Mouse (Mus musculus) R1 (cell line): ENCODE results near the gene Hopx.
A peak's percentile ranks its signal among the peaks of the same experiment; 100 is the strongest.

Experiments used
- DNase-seq: peaks from one replicate; pipeline ENCODE4 v3.0.0-alpha.2; 2018; ENCODE audit warnings: low read depth, low spot score

Hopx gene

DNA sequence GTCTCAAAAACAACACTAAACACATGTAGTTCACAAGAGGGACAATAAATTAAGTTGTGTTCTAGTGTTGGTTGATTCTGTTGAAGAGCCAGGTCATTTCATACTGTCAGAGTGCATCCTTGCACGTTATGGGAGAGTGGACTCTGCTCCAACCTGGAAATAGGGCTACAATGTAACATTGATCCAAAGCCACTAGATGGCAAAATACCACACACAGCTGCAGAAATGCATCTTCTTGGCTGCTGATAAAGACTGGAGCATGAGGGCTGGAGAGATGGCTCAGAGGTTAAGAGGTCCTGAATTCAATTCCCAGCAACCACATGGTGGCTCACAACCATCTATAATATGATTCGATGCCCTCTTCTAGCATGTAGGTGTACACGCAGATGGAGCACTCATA is 43.3 kb downstream of the Hopx start:
- DNase-seq = no peak

DNA sequence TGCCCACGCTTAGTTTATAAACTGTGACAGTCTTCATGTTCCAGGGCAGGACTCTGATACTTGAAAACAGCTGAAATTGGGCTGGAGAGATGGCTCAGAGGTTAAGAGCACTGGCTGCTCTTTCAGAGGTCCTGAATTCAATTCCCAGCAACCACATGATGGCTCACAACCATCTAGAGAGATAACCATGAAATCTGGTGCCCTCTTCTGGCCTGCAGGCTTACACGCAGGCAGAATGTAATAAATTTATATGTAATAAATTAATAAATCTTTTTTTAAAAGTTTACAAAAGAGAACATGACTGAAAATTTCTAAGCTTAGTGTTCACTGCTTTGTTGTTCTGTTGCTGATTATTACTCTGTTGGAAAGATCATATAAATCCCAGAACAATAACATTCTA is 43.9 kb downstream of the Hopx start:
- no peak for DNase-seq

DNA sequence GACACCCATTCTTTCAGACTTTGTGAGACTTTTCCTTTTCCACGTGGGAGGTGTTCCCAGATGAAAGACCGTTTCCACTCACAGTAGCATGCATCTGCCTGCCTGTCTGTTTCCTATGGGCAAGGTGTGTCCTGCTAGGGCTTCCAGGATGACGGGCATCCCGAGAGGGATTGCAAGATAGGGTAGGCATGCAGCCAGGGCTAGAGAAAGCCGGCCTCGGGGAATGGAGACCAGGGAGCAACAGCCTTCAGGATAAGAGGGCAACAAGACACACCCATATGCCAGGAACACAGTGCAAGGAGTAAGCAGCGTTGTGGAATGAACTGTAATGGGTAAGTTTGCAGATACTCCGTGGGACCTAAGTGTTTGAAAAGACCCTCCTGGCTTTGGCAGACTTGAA is 47.6 kb downstream of the Hopx start:
- no peak for DNase-seq

DNA sequence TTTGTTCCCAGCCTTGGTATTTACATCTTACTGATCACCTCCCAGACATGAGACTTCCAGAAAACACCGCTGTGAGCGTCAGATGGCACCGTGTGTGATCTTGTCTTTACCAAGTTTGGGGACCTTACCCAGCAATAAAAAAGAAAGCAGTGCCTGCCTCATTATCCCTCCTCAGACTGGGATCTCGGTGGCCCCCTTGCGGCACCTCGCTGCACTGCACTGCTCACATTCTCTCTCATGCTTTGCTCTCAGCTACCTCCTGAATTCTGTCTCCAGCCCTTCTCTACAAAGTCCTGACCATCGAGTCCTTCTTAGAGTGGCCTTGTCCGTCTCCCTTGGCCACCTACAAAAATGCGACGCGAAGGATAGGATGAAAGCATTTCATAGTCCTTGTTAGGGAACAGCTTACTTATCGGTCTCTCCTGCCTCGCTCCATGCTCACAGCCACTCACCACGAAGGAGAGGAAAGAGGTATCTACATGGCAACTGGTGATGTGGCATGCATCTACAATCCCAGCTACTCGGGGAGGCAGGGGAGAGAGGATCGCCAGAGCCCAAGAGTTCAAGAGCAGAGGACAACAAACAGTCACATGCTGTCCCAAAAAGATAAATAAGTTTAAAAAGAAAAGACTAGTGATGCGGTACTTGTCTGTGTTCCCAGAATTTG is 53.4 kb downstream of the Hopx start:
- DNase-seq = peak; percentile 63

DNA sequence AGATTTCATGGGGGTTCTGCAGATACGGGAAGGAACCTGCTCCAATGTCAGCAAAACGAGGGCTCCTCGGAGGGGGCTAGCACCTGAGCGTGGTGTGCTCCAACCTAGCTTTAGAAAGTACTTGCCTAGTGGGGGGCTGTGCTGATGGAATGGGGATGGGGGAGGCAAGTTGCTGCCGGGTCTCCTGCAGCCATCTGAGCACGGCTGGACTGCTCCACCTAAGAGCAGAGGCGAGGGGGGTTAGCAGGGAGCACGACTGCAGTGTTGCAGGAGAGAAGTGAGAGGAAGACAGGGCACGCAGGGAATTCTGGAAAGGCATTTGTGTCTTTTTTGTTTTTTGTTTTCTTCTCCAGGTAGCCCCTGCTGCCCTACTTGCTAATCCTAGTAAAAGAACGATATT is 54.6 kb downstream of the Hopx start:
- no peak for DNase-seq

DNA sequence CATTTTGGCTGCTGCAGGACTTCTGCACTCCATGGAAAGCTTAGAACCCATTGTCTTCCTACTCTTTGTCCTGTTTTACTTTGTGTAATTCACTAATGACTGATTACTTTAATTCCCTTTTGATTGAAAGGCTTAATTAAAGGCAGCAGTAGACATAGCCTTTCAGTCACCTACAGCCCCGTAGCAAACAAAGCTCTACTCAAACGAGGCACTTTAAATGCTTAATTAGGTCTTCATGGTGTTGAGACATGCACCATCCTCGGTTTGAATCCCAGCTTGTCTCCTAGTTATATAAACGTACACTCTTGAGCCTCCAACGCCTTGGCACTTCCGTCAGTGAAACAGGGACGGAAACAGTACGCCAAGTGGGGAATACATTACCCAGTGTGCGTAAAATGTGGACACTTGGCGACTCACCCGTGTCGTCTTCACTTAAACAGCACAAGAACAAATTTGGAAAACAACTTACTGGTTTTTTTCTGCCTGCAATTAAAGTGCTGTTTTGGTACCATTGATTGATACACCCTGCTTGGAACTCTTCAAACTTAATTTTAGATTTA is 58.0 kb downstream of the Hopx start:
- DNase-seq = no peak

DNA sequence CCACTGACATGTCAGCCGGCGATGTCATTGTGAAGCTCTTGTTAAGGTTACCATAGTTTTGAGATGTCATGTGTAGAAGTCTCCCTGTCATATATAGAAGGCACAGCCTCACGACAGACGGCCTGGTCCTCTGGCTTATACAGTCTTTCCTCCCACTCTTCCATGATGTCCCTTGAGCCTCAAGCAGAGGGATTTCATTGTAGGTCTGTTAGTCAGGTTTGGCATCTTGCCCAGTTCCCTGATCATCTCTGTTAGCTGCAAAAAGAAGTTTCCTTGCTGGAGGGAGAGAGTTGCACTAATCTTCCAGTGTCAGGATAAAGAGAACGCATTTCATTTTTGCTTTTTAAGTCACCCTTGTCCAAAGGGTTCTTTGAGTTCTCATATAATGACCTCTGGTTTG is 62.3 kb downstream of the Hopx start:
- DNase-seq = no peak

DNA sequence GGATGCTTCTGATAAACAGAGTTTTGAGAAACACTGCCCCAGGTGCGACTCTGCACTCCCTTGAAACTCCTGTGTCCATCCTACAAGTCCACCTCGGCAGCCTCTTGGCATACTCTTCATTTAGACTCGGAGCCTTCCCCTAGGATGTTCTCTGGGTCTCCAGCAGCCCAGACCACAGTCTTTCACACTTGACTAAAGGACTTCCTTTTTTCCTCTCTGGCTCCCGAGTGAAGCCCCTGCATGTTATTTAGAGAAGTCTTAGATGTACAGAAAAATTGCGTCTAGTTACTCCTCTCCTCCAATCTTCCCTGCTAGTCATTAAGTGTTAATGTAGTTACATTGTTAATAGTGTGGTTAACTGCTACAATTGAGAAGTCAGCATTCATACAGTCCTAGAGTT is 70.6 kb downstream of the Hopx start:
- DNase-seq = no peak

DNA sequence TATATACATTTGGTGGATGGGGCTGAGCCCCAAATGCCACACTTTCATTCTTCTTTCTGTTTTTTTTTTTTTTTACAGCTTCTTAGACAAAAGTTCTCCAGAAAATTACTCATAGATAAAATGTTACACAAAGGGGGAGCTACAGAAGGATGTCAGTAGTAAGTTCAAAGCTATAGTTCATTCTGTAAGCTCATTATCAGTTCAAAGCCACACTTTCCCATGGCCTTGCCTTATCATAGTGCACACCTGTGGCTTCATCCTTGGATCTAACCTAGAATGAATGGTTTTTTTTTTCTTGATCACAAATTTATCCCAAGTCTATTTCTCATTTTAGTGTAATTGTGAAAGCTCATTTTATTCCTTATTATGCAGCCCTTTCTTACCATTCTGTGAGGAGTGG is 75.5 kb downstream of the Hopx start:
- DNase-seq = no peak

DNA sequence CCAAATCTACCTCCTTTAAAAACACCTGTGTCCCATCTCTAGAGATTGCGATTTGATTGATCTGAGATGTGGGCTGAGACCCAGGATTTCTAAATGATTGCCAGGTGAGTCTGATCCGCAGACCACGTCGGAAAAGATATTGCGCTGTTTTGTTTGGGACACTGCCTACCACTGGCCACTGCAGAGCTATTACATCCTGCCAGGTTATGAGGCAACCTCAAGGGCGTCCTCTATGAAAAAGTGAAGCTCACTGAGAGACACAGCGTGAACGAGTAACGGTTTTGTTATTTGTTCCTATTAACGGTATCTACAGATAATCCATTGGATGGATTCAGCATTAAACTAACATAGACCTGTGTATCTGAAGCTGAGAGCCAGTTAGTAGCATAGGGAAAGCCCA is 76.5 kb downstream of the Hopx start:
- no peak for DNase-seq
